Mouse (Mus musculus): ENCODE data around the gene Pcsk2. TPM values are rescaled to one million over a fixed set of nuclear protein-coding genes. Genes with fewer than 3 reads are reported as not detected.
A peak's percentile ranks its signal among the peaks of the same experiment; 100 is the strongest.

The Pcsk2 gene
- total and polyA plus RNA-seq, 3 experiments = not detected

DNA sequence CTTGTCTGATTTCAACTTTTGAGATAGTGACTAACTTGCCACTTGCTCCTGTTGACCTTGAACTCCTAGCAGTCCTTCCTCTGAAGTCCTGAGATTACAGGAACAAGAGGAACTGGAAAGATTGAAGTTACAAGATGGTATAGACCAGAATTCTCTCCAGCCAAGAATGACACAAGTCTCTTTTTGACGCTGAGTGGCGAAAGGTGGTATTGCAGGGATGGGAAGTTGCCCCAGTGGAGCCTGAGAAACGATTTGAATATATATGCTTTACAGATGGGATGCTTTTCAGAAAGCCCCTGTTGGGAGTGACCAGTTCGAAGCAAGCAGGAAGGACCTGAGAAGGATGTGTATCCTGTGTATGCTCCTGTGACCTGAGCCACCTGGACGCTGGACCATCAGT lies 262.8 kb downstream of the Pcsk2 start:
- intact Hi-C loops (cut with DNase I) = no loop called here
- no peak for DNase-seq
- Histone ChIP-seq H3K9ac (ENCODE audit: low read depth, low read length) (no peak overlapping the region), H3K4me3 (no peak overlapping the region), H3K27ac (no peak overlapping the region), H3K36me3 (ENCODE audit: control insufficient read depth, insufficient read depth, low read length) (no peaks in the 10 kb centered on the region), H3K27me3 (ENCODE audit: control insufficient read depth, insufficient read depth, low read length) (no peaks in the 10 kb centered on the region; the same call in 1 of the 2 replicates), H3K79me2 (replicated peaks; ENCODE audit: control insufficient read depth, insufficient read depth, low read length) (no peaks in the 10 kb centered on the region), H3K4me1 (ENCODE audit: control insufficient read depth, insufficient read depth, low read length) (no peaks in the 10 kb centered on the region)
- TF ChIP-seq CTCF (IDR thresholded peaks at IDR 0.05) (peak; percentile 21; the same call in 1 of the 2 replicates), EP300 (IDR thresholded peaks at IDR 0.05; ENCODE audit: insufficient read depth, low read depth, low read length) (no peak), POLR2A (IDR thresholded peaks at IDR 0.05; ENCODE audit: insufficient read depth, low read depth, low read length) (no peak)
- WGBS = 59% methylated on average over 5 of the region's 5 CpGs

DNA sequence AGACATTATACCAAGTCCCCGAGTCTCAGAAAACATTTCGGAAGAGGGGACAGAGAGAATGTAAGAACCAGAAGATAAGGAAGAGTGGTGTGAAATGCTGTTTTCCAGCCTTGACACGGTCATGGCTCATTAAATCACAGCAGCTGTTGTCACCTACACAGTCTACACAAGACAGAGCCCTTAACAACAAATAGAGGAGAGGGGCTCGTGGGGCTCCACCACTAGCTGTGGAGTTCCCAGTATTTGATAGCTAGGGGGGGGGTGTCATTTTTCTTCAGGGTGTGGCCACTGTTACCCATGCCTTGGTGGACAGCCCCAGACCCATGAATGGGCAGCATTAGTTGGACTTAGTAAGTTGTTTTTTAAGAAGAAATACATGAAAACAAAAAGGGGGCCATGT lies 266.3 kb downstream of the Pcsk2 start:
- Histone ChIP-seq H3K4me3 (no peak overlapping the region), H3K9ac (ENCODE audit: low read depth, low read length) (no peak overlapping the region), H3K4me1 (ENCODE audit: control insufficient read depth, insufficient read depth, low read length) (no peaks in the 10 kb centered on the region), H3K27ac (no peak overlapping the region), H3K36me3 (ENCODE audit: control insufficient read depth, insufficient read depth, low read length) (no peaks in the 10 kb centered on the region), H3K79me2 (replicated peaks; ENCODE audit: control insufficient read depth, insufficient read depth, low read length) (no peaks in the 10 kb centered on the region), H3K27me3 (ENCODE audit: control insufficient read depth, insufficient read depth, low read length) (no peaks in the 10 kb centered on the region; the same call in 1 of the 2 replicates)
- 37% methylated on average over 4 of the region's 4 CpGs for WGBS
- intact Hi-C loops (cut with DNase I) = no loop called here
- no peak for DNase-seq
- TF ChIP-seq POLR2A (IDR thresholded peaks at IDR 0.05; ENCODE audit: insufficient read depth, low read depth, low read length) (no peak), EP300 (IDR thresholded peaks at IDR 0.05; ENCODE audit: insufficient read depth, low read depth, low read length) (no peak), CTCF (IDR thresholded peaks at IDR 0.05) (no peak)

DNA sequence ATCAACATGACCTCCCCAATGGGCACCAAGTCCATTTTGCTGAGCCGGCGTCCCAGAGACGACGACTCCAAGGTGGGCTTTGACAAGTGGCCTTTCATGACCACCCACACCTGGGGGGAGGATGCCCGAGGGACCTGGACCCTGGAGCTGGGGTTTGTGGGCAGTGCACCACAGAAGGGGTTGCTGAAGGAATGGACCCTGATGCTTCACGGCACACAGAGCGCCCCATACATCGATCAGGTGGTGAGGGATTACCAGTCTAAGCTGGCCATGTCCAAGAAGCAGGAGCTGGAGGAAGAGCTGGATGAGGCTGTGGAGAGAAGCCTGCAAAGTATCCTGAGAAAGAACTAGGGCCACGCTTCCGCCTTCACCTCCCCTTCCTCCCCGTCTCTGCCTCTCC lies 267.5 kb downstream of the Pcsk2 start:
- H3K27me3 ChIP-seq (ENCODE audit: control insufficient read depth, insufficient read depth, low read length) = no peaks in the 10 kb centered on the region; the same call in 1 of the 2 replicates
- 81% methylated on average over 11 of the region's 11 CpGs for WGBS
- no peak overlapping the region for H3K4me3 ChIP-seq
- TF ChIP-seq CTCF (IDR thresholded peaks at IDR 0.05) (no peak), POLR2A (IDR thresholded peaks at IDR 0.05; ENCODE audit: insufficient read depth, low read depth, low read length) (no peak), EP300 (IDR thresholded peaks at IDR 0.05; ENCODE audit: insufficient read depth, low read depth, low read length) (no peak)
- no peak for DNase-seq
- H3K27ac ChIP-seq = no peak overlapping the region
- no peak overlapping the region for H3K9ac ChIP-seq (ENCODE audit: low read depth, low read length)
- H3K36me3 ChIP-seq (ENCODE audit: control insufficient read depth, insufficient read depth, low read length) = no peaks in the 10 kb centered on the region
- H3K4me1 ChIP-seq (ENCODE audit: control insufficient read depth, insufficient read depth, low read length) = no peaks in the 10 kb centered on the region
- intact Hi-C loops (cut with DNase I) = no loop called here
- H3K79me2 ChIP-seq (replicated peaks; ENCODE audit: control insufficient read depth, insufficient read depth, low read length) = no peaks in the 10 kb centered on the region

DNA sequence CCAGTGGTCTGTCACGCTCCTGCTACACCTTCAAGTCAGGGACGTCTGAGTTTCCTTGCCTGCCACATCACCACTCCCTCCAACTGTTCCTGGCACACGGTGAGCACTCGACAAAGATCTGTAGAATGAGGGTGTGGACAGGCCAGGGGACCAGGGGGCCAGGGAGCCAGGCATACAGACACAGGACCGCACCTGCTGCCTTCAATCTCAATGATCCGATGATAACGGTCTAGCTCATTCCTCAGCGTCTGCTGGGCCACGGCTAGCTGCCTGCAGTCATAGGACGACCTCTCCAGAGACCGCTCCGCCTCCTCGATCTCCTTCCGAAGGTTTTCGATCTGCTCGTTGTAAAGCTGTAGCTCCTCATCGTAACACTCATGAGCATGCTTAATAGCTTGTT lies 285.7 kb downstream of the Pcsk2 start:
- DNase-seq = no peak
- no peak overlapping the region for H3K4me3 ChIP-seq
- no peak for TF ChIP-seq POLR2A (IDR thresholded peaks at IDR 0.05; ENCODE audit: insufficient read depth, low read depth, low read length)
- TF ChIP-seq CTCF (IDR thresholded peaks at IDR 0.05) = no peak
- no peak for TF ChIP-seq EP300 (IDR thresholded peaks at IDR 0.05; ENCODE audit: insufficient read depth, low read depth, low read length)
- H3K79me2 ChIP-seq (replicated peaks; ENCODE audit: control insufficient read depth, insufficient read depth, low read length) = no peaks in the 10 kb centered on the region
- H3K9ac ChIP-seq (ENCODE audit: low read depth, low read length) = no peak overlapping the region
- no peaks in the 10 kb centered on the region for H3K27me3 ChIP-seq (ENCODE audit: control insufficient read depth, insufficient read depth, low read length)
- no peaks in the 10 kb centered on the region for H3K36me3 ChIP-seq (ENCODE audit: control insufficient read depth, insufficient read depth, low read length)
- intact Hi-C loops (cut with DNase I) = no loop called here
- 67% methylated on average over 17 of the region's 17 CpGs for WGBS
- H3K27ac ChIP-seq = no peak overlapping the region
- no peaks in the 10 kb centered on the region; the same call in 1 of the 2 replicates for H3K4me1 ChIP-seq (ENCODE audit: control insufficient read depth, insufficient read depth, low read length)

DNA sequence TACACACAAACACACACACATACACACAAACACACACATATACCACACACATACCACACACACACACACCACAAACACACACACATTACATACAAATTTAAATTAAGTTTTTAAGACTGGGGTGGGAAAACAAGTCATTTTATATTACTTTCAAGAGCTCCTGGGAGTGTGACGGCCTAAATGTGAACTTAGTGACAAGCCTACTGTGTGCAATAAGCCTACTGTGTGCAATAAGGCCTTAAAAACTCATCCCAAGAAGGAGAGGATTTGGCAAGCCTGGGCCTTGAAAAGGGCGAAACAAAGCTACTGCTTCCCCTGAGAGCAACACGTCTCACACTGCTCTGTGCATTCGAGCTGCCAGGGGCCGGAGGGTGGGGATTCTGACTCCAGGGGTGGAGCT lies 286.8 kb downstream of the Pcsk2 start:
- 73% methylated on average over 5 of the region's 5 CpGs for WGBS
- Histone ChIP-seq H3K27me3 (ENCODE audit: control insufficient read depth, insufficient read depth, low read length) (no peaks in the 10 kb centered on the region), H3K27ac (no peak overlapping the region), H3K36me3 (ENCODE audit: control insufficient read depth, insufficient read depth, low read length) (no peaks in the 10 kb centered on the region), H3K79me2 (replicated peaks; ENCODE audit: control insufficient read depth, insufficient read depth, low read length) (no peaks in the 10 kb centered on the region), H3K4me3 (no peak overlapping the region), H3K4me1 (ENCODE audit: control insufficient read depth, insufficient read depth, low read length) (no peaks in the 10 kb centered on the region; the same call in 1 of the 2 replicates), H3K9ac (ENCODE audit: low read depth, low read length) (no peak overlapping the region)
- TF ChIP-seq CTCF (IDR thresholded peaks at IDR 0.05) = no peak
- no peak for TF ChIP-seq POLR2A (IDR thresholded peaks at IDR 0.05; ENCODE audit: insufficient read depth, low read depth, low read length)
- no peak for TF ChIP-seq EP300 (IDR thresholded peaks at IDR 0.05; ENCODE audit: insufficient read depth, low read depth, low read length)
- intact Hi-C loops (cut with DNase I) = no loop called here
- DNase-seq = no peak

GRCm38 (mm10) chr2:143834082-143834481 lies 288.1 kb downstream of the Pcsk2 start:
- TF ChIP-seq CTCF (IDR thresholded peaks at IDR 0.05) (no peak), POLR2A (IDR thresholded peaks at IDR 0.05; ENCODE audit: insufficient read depth, low read depth, low read length) (no peak)
- Histone ChIP-seq H3K79me2 (replicated peaks; ENCODE audit: control insufficient read depth, insufficient read depth, low read length) (no peaks in the 10 kb centered on the region), H3K27ac (no peak overlapping the region), H3K4me1 (ENCODE audit: control insufficient read depth, insufficient read depth, low read length) (peaks cover 2% of the 10 kb centered on the region; the same call in 1 of the 2 replicates), H3K27me3 (ENCODE audit: control insufficient read depth, insufficient read depth, low read length) (no peaks in the 10 kb centered on the region), H3K9ac (ENCODE audit: low read depth, low read length) (no peak overlapping the region), H3K4me3 (no peak overlapping the region), H3K36me3 (ENCODE audit: control insufficient read depth, insufficient read depth, low read length) (no peaks in the 10 kb centered on the region)
- WGBS = 46% methylated on average over 6 of the region's 6 CpGs
- DNase-seq = no peak
- intact Hi-C loops (cut with DNase I) = no loop called here
